Mouse (Mus musculus) liver, adult 2 months (tissue): ENCODE measurements around the gene Lmtk3.

Source experiments
- CTCF ChIP-seq: fragments of 200-500 bp; IDR thresholded peaks from 2 replicates; pipeline ENCODE4 v1.5.1; 2011; ENCODE audit warnings: low read depth, low read length, control low read depth
- POLR2A ChIP-seq: fragments of 200-500 bp; IDR thresholded peaks from 2 replicates; pipeline ENCODE4 v1.6.1; 2011; ENCODE audit warnings: low read length, control low read depth; ENCODE audit not compliant: insufficient read depth; ENCODE audit errors: extremely low read depth

GRCm38 (mm10) chr7:45798511-45798836 is 14.9 kb downstream of the Lmtk3 start:
- TF ChIP-seq CTCF (no peak), POLR2A (no peak)
